Mouse (Mus musculus) kidney, postnatal 10 days (tissue): ENCODE measurements at regions not wholly inside any gene's neighbourhood (a gene's known extent, or its start where the extent isn't known, plus 50 kb on each side); places are given as distances from the start of the nearest gene placed in this dataset.

Experiments
- DNase-seq: peaks from one replicate; pipeline ENCODE4 v3.0.0; 2021; ENCODE audit warnings: mixed read lengths

- peak; percentile 91 for DNase-seq
These were observed 155.8 kb upstream of the Gm12830 start for GRCm38 (mm10) chr4:114665684-114666083.

- peak; percentile 30 for DNase-seq
These were observed 155.1 kb upstream of the Gm12830 start for GRCm38 (mm10) chr4:114666238-114666978.

GRCm38 (mm10) chr4:114666979-114667328, 154.6 kb upstream of the Gm12830 start:
- peak; percentile 20 for DNase-seq

GRCm38 (mm10) chr4:114672096-114672720, 149.3 kb upstream of the Gm12830 start:
- no peak for DNase-seq

- no peak for DNase-seq
These were observed 144.3 kb upstream of the Gm12830 start for GRCm38 (mm10) chr4:114676908-114677898.

GRCm38 (mm10) chr4:114678053-114678941, 143.2 kb upstream of the Gm12830 start:
- no peak for DNase-seq

- DNase-seq, result no peak
These were observed 141.2 kb upstream of the Gm12830 start for GRCm38 (mm10) chr4:114680360-114680759.

- no peak for DNase-seq
These were observed 138.6 kb upstream of the Gm12830 start for GRCm38 (mm10) chr4:114682955-114683354.

- no peak for DNase-seq
These were observed 137.8 kb upstream of the Gm12830 start for GRCm38 (mm10) chr4:114683696-114684095.

- no peak for DNase-seq
These were observed 136.6 kb upstream of the Gm12830 start for GRCm38 (mm10) chr4:114684844-114685382.

- peak; percentile 76 for DNase-seq
These were observed 136.1 kb upstream of the Gm12830 start for GRCm38 (mm10) chr4:114685454-114685853.

GRCm38 (mm10) chr4:114686091-114686490, 135.4 kb upstream of the Gm12830 start:
- no peak for DNase-seq

GRCm38 (mm10) chr4:114688356-114688972, 133.1 kb upstream of the Gm12830 start:
- DNase-seq, result peak; percentile 67

GRCm38 (mm10) chr4:114688973-114689371, 132.6 kb upstream of the Gm12830 start:
- DNase-seq, result no peak

GRCm38 (mm10) chr4:114705586-114705985, 115.9 kb upstream of the Gm12830 start:
- DNase-seq, result no peak

- peak; percentile 28 for DNase-seq
These were observed 111.2 kb upstream of the Gm12830 start for GRCm38 (mm10) chr4:114710182-114710909.

- DNase-seq, result no peak
These were observed 110.4 kb upstream of the Gm12830 start for GRCm38 (mm10) chr4:114711082-114711481.

- peak; percentile 87 for DNase-seq
These were observed 109.4 kb upstream of the Gm12830 start for GRCm38 (mm10) chr4:114712005-114712665.

- no peak for DNase-seq
These were observed 108.5 kb upstream of the Gm12830 start for GRCm38 (mm10) chr4:114712921-114713527.

GRCm38 (mm10) chr4:114716703-114717102, 104.8 kb upstream of the Gm12830 start:
- no peak for DNase-seq
